Mouse (Mus musculus): ENCODE measurements at regions not wholly inside any gene's neighbourhood (a gene's known extent, or its start where the extent isn't known, plus 50 kb on each side); places are given as distances from the start of the nearest gene placed in this dataset.

- H3K9ac ChIP-seq (ENCODE audit: low read length): no peak overlapping the region
- no peaks in the 10 kb centered on the region for H3K36me3 ChIP-seq (ENCODE audit: control insufficient read depth, insufficient read depth, low read length)
- no peaks in the 10 kb centered on the region for H3K4me1 ChIP-seq (replicated peaks; ENCODE audit: control insufficient read depth, insufficient read depth)
- ATAC-seq (ENCODE audit: low FRiP score, low TSS enrichment) (no peak), DNase-seq (ENCODE audit: low spot score) (no peak)
- no peak overlapping the region for H3K27ac ChIP-seq (replicated peaks)
- no peaks in the 10 kb centered on the region for H3K27me3 ChIP-seq (ENCODE audit: control insufficient read depth, insufficient read depth, low read length)
- 81% methylated on average over 3 of the region's 3 CpGs for WGBS
- H3K9me3 ChIP-seq (ENCODE audit: control insufficient read depth, low read length): no peaks in the 10 kb centered on the region
- no peak overlapping the region for H3K4me3 ChIP-seq (ENCODE audit: low read depth, low read length)
- TF ChIP-seq EP300 (optimal IDR thresholded peaks at IDR 0.05) (no peak), CTCF (IDR thresholded peaks at IDR 0.05; ENCODE audit: low read depth) (no peak)
- H3K4me2 ChIP-seq (replicated peaks; ENCODE audit: low read depth): no peak overlapping the region
These were observed 229.6 kb upstream of the Hs6st1 start for GRCm38 (mm10) chr1:35838625-35839024.

DNA sequence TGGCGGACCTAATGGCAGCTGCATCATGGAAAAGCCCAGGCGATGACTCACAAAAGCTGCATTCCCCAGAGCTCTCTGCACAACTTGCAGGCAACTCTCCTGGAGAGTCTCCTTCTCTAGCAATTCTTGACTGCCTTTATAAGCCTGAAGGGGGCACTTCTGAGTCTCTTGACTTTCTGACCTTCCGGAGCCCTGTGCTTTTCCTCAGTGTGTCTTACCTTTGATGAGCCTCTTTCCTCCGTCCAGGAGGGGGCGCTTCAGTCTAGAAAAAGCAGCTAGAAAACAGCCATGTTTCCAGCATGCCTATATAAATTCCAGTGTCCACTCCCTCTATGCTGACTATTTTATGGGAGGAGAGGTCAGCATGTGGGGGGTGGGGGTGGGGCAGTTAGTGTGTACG is 228.8 kb upstream of the Hs6st1 start:
- Histone ChIP-seq H3K36me3 (ENCODE audit: control insufficient read depth, insufficient read depth, low read length) (no peaks in the 10 kb centered on the region), H3K4me3 (ENCODE audit: low read depth, low read length) (no peak overlapping the region), H3K27me3 (ENCODE audit: control insufficient read depth, insufficient read depth, low read length) (no peaks in the 10 kb centered on the region), H3K9ac (ENCODE audit: low read length) (no peak overlapping the region), H3K4me2 (replicated peaks; ENCODE audit: low read depth) (no peak overlapping the region), H3K27ac (replicated peaks) (no peak overlapping the region), H3K4me1 (replicated peaks; ENCODE audit: control insufficient read depth, insufficient read depth) (no peaks in the 10 kb centered on the region), H3K9me3 (ENCODE audit: control insufficient read depth, low read length) (no peaks in the 10 kb centered on the region)
- 66% methylated on average over 6 of the region's 6 CpGs for WGBS
- TF ChIP-seq EP300 (optimal IDR thresholded peaks at IDR 0.05) (no peak), CTCF (IDR thresholded peaks at IDR 0.05; ENCODE audit: low read depth) (peak; percentile 75)
- ATAC-seq (ENCODE audit: low FRiP score, low TSS enrichment): 0 out of 2 replicates have a peak, but pooled peaks have one; percentile 53
- peak; percentile 64 for DNase-seq (ENCODE audit: low spot score)

DNA sequence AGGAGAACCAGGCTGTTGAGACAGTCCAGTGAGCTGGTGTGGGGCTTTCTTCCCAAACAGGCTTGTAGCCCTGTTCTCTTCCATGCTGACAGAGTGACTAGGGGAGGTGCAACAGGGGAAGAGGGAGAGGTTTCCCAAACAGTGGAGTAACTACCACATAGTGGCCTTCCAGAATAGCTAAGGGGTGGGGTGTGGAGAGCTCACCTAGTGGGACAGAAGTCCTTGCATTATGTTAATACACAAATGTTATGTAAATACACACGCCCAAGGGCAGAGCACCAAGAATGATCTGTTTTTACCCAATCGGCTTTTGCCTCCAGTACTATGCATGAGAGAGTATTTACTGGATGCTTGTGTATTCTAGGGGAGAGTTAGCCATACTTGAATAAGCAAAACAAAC is 226.6 kb upstream of the Hs6st1 start:
- Histone ChIP-seq H3K4me1 (replicated peaks; ENCODE audit: control insufficient read depth, insufficient read depth) (no peaks in the 10 kb centered on the region), H3K27me3 (ENCODE audit: control insufficient read depth, insufficient read depth, low read length) (no peaks in the 10 kb centered on the region), H3K4me2 (replicated peaks; ENCODE audit: low read depth) (no peak overlapping the region), H3K27ac (replicated peaks) (no peak overlapping the region), H3K4me3 (ENCODE audit: low read depth, low read length) (no peak overlapping the region), H3K36me3 (ENCODE audit: control insufficient read depth, insufficient read depth, low read length) (no peaks in the 10 kb centered on the region), H3K9me3 (ENCODE audit: control insufficient read depth, low read length) (no peaks in the 10 kb centered on the region), H3K9ac (ENCODE audit: low read length) (no peak overlapping the region)
- 71% methylated on average over 2 of the region's 2 CpGs for WGBS
- TF ChIP-seq CTCF (IDR thresholded peaks at IDR 0.05; ENCODE audit: low read depth) (no peak), EP300 (optimal IDR thresholded peaks at IDR 0.05) (no peak)
- ATAC-seq (ENCODE audit: low FRiP score, low TSS enrichment) (no peak), DNase-seq (ENCODE audit: low spot score) (no peak)

DNA sequence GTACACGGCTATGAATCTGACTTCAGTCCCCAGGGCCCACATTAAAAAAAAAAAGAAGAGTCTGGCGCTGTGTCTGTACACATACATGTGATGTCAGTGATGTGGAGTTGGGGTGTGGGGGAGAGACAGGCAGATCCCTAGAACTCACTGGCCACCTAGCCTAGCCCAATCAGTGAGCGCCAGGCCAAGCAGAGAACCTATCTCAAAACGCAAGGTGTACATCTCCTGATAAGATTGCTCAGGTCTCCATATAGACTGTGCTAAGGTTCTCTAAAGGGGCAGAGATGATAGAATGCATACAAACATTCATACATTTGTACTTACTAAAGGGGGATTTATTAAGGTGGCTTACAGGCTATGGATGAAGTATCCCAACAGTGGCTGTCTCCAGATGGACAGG is 225.5 kb upstream of the Hs6st1 start:
- Histone ChIP-seq H3K4me1 (replicated peaks; ENCODE audit: control insufficient read depth, insufficient read depth) (no peaks in the 10 kb centered on the region), H3K27ac (replicated peaks) (no peak overlapping the region), H3K9me3 (ENCODE audit: control insufficient read depth, low read length) (no peaks in the 10 kb centered on the region), H3K27me3 (ENCODE audit: control insufficient read depth, insufficient read depth, low read length) (no peaks in the 10 kb centered on the region), H3K4me3 (ENCODE audit: low read depth, low read length) (no peak overlapping the region), H3K4me2 (replicated peaks; ENCODE audit: low read depth) (no peak overlapping the region), H3K9ac (ENCODE audit: low read length) (no peak overlapping the region), H3K36me3 (ENCODE audit: control insufficient read depth, insufficient read depth, low read length) (no peaks in the 10 kb centered on the region)
- ATAC-seq (ENCODE audit: low FRiP score, low TSS enrichment) (no peak), DNase-seq (ENCODE audit: low spot score) (no peak)
- 83% methylated on average over 4 of the region's 4 CpGs for WGBS
- TF ChIP-seq CTCF (IDR thresholded peaks at IDR 0.05; ENCODE audit: low read depth): no peak
- TF ChIP-seq EP300 (optimal IDR thresholded peaks at IDR 0.05): no peak

DNA sequence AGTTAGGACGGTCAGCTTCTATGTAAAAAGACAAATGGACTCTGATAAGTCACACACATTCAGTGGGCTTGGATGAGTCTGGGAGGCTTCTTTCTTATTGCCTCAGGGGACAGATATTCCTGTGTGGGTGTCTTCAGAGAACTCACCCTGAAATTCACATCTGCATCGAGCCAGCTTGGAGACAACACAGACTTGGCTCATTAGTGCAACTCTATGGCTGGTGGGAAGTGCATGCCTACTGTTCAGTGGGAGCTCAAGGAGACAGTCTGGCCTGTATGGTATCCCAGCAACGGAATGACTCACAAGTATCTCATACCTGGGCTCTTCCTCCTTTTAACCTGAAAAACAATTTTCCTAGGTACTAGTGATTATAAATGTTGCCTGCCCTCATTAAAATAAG is 224.6 kb upstream of the Hs6st1 start:
- H3K27me3 ChIP-seq (ENCODE audit: control insufficient read depth, insufficient read depth, low read length): no peaks in the 10 kb centered on the region
- 91% methylated on average over 3 of the region's 3 CpGs for WGBS
- no peak overlapping the region for H3K4me3 ChIP-seq (ENCODE audit: low read depth, low read length)
- no peaks in the 10 kb centered on the region for H3K4me1 ChIP-seq (replicated peaks; ENCODE audit: control insufficient read depth, insufficient read depth)
- no peak overlapping the region for H3K4me2 ChIP-seq (replicated peaks; ENCODE audit: low read depth)
- ATAC-seq (ENCODE audit: low FRiP score, low TSS enrichment) (no peak), DNase-seq (ENCODE audit: low spot score) (no peak)
- H3K36me3 ChIP-seq (ENCODE audit: control insufficient read depth, insufficient read depth, low read length): no peaks in the 10 kb centered on the region
- H3K9me3 ChIP-seq (ENCODE audit: control insufficient read depth, low read length): no peaks in the 10 kb centered on the region
- H3K9ac ChIP-seq (ENCODE audit: low read length): no peak overlapping the region
- no peak overlapping the region for H3K27ac ChIP-seq (replicated peaks)
- TF ChIP-seq CTCF (IDR thresholded peaks at IDR 0.05; ENCODE audit: low read depth) (no peak), EP300 (optimal IDR thresholded peaks at IDR 0.05) (no peak)

GRCm38 (mm10) chr1:35846224-35846936 is 221.8 kb upstream of the Hs6st1 start:
- H3K36me3 ChIP-seq (ENCODE audit: control insufficient read depth, insufficient read depth, low read length): no peaks in the 10 kb centered on the region
- ATAC-seq (ENCODE audit: low FRiP score, low TSS enrichment) (no peak), DNase-seq (ENCODE audit: low spot score) (no peak)
- no peak overlapping the region for H3K4me3 ChIP-seq (ENCODE audit: low read depth, low read length)
- no peak overlapping the region for H3K9ac ChIP-seq (ENCODE audit: low read length)
- no peaks in the 10 kb centered on the region for H3K4me1 ChIP-seq (replicated peaks; ENCODE audit: control insufficient read depth, insufficient read depth)
- TF ChIP-seq CTCF (IDR thresholded peaks at IDR 0.05; ENCODE audit: low read depth) (peak; percentile 44), EP300 (optimal IDR thresholded peaks at IDR 0.05) (no peak)
- H3K27ac ChIP-seq (replicated peaks): no peak overlapping the region
- 58% methylated on average over 11 of the region's 11 CpGs for WGBS
- H3K27me3 ChIP-seq (ENCODE audit: control insufficient read depth, insufficient read depth, low read length): no peaks in the 10 kb centered on the region
- H3K4me2 ChIP-seq (replicated peaks; ENCODE audit: low read depth): no peak overlapping the region
- no peaks in the 10 kb centered on the region for H3K9me3 ChIP-seq (ENCODE audit: control insufficient read depth, low read length)

All from stomach, postnatal 0 days (tissue).